Mouse (Mus musculus) adipocyte (in vitro differentiated cells): ENCODE results near the gene Cnot1.
"Not testable (repeated sequence)": the region's sequence is repeated elsewhere in the genome, so short reads cannot be mapped to it uniquely, and the experiment has no call there.

Source experiments
- DNase-seq: peaks from one replicate; pipeline ENCODE4 v3.0.0-alpha.2; 2016; ENCODE audit warnings: low spot score

The Cnot1 gene

GRCm38 (mm10) chr8:95816044-95816708 lies 8.9 kb upstream of the Cnot1 start:
- no peak for DNase-seq

- no peak for DNase-seq
Observed at GRCm38 (mm10) chr8:95810184-95810591, 2.9 kb upstream of the Cnot1 start.

GRCm38 (mm10) chr8:95809116-95809515 lies 1.9 kb upstream of the Cnot1 start:
- no peak for DNase-seq

- no peak for DNase-seq
Observed at GRCm38 (mm10) chr8:95808631-95809030, 1.4 kb upstream of the Cnot1 start.

GRCm38 (mm10) chr8:95807861-95808260 lies 597 bp upstream of the Cnot1 start:
- peak; percentile 99 for DNase-seq

GRCm38 (mm10) chr8:95806461-95807191 lies 638 bp downstream of the Cnot1 start:
- peak; percentile 22 for DNase-seq

- peak; percentile 18 for DNase-seq
Observed at GRCm38 (mm10) chr8:95805482-95805881, 1.8 kb downstream of the Cnot1 start.

- no peak for DNase-seq
Observed at GRCm38 (mm10) chr8:95802231-95802630, 5.0 kb downstream of the Cnot1 start.

- DNase-seq = no peak
Observed at GRCm38 (mm10) chr8:95801476-95802064, 5.7 kb downstream of the Cnot1 start.

- no peak for DNase-seq
Observed at GRCm38 (mm10) chr8:95800353-95800752, 6.9 kb downstream of the Cnot1 start.

GRCm38 (mm10) chr8:95799891-95800290 lies 7.4 kb downstream of the Cnot1 start:
- DNase-seq = no peak

GRCm38 (mm10) chr8:95799117-95799516 lies 8.1 kb downstream of the Cnot1 start:
- no peak for DNase-seq

GRCm38 (mm10) chr8:95795333-95796061 lies 11.8 kb downstream of the Cnot1 start:
- not testable (repeated sequence) for DNase-seq

GRCm38 (mm10) chr8:95785591-95785990 lies 21.7 kb downstream of the Cnot1 start:
- no peak for DNase-seq

GRCm38 (mm10) chr8:95782628-95783027 lies 24.6 kb downstream of the Cnot1 start:
- DNase-seq = no peak

GRCm38 (mm10) chr8:95781775-95782174 lies 25.5 kb downstream of the Cnot1 start:
- DNase-seq = peak; percentile 30

GRCm38 (mm10) chr8:95781085-95781484 lies 26.2 kb downstream of the Cnot1 start:
- DNase-seq = no peak

- no peak for DNase-seq
Observed at GRCm38 (mm10) chr8:95764133-95764532, 43.1 kb downstream of the Cnot1 start.

- no peak for DNase-seq
Observed at GRCm38 (mm10) chr8:95760323-95760722, 46.9 kb downstream of the Cnot1 start.

GRCm38 (mm10) chr8:95751924-95752323 lies 55.3 kb downstream of the Cnot1 start:
- DNase-seq = peak; percentile 54

- no peak for DNase-seq
Observed at GRCm38 (mm10) chr8:95748028-95748427, 59.2 kb downstream of the Cnot1 start.

- DNase-seq = no peak
Observed at GRCm38 (mm10) chr8:95741732-95742131, 65.5 kb downstream of the Cnot1 start.
